13 mouse cellular contexts compared by ENCODE assay signal in the genomic region with DNA sequence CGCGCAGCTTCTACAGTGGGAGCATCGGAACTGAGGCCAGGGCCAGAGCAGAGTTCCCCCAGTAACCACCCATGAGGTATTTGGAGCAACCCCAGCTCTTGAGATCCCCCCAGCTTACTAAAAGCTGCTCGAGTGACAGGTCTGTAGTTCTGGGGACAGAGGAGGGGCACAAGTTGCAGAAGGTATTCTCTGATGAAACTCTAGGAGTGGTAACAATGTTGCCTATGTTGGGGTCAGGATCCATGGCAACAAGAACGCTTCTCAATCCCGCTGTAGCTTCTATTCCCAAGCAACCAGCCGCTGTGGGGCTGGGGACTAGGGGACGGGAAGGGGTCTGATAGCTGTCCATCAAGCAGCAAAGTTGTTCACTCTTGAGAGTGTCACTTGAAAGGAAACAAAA.
DNase-seq lines count a peak whose midpoint lies in the region; ATAC-seq lines count a peak whose summit lies in the region.
"Had no signal": no experiment of that assay in that cellular context is flagged by ENCODE, and none has a peak within 500 bp of the region (broad histone marks: within the 10 kb centered on the region; RNA-seq: fewer than 3 reads in every experiment).

No protein-coding gene starts in this region.

- peak overlapping the region; percentile 12; the same call in 1 of the 2 replicates for H3K27ac ChIP-seq in intestine, embryonic 14.5 days (ENCODE audit: low read depth)
- H3K27ac ChIP-seq in intestine, embryonic 15.5 days: no peak overlapping the region
- 0 out of 2 replicates have a peak overlapping the region, but pooled peaks have one; percentile 13 for H3K27ac ChIP-seq in hindbrain, embryonic 12.5 days
- H3K27ac ChIP-seq in midbrain, embryonic 14.5 days (replicated peaks; ENCODE audit: low read depth, low read length): no peak overlapping the region
- H3K27ac ChIP-seq: forebrain, embryonic 13.5 days; stomach, embryonic 15.5 days had no signal

- H3K9ac ChIP-seq in intestine, embryonic 14.5 days (ENCODE audit: low read length): no peak overlapping the region
- H3K9ac ChIP-seq in intestine, embryonic 15.5 days: no peak overlapping the region
- no peak overlapping the region for H3K9ac ChIP-seq in hindbrain, embryonic 12.5 days
- H3K9ac ChIP-seq in midbrain, embryonic 14.5 days (replicated peaks; ENCODE audit: low read length): 0 out of 2 replicates have a peak overlapping the region, but pooled peaks have one; percentile 4
- H3K9ac ChIP-seq: forebrain, embryonic 13.5 days; stomach, embryonic 15.5 days had no signal

- WGBS in intestine, embryonic 14.5 days: 33% methylated on average over 8 of the region's 8 CpGs
- 36% methylated on average over 8 of the region's 8 CpGs for WGBS in intestine, embryonic 15.5 days
- WGBS in hindbrain, embryonic 12.5 days: 12% methylated on average over 8 of the region's 8 CpGs
- WGBS in midbrain, embryonic 14.5 days: 7% methylated on average over 8 of the region's 8 CpGs

- no peaks in the 10 kb centered on the region for H3K27me3 ChIP-seq in intestine, embryonic 14.5 days (replicated peaks; ENCODE audit: control insufficient read depth, insufficient read depth, low read length)
- H3K27me3 ChIP-seq in intestine, embryonic 15.5 days (replicated peaks): 0 out of 2 replicates have a peak, but pooled peaks cover 4% of the 10 kb centered on the region
- peaks cover 4% of the 10 kb centered on the region; the same call in 1 of the 2 replicates for H3K27me3 ChIP-seq in hindbrain, embryonic 12.5 days
- H3K27me3 ChIP-seq in midbrain, embryonic 14.5 days (ENCODE audit: control insufficient read depth, insufficient read depth, low read length): no peaks in the 10 kb centered on the region
- H3K27me3 ChIP-seq: forebrain, embryonic 13.5 days; stomach, embryonic 15.5 days had no signal

- no peak for DNase-seq in intestine, embryonic 14.5 days (ENCODE audit: low spot score)
- DNase-seq in embryo, embryonic 9.5 days (ENCODE audit: extremely low spot score): peak; percentile 36
- DNase-seq in midbrain, embryonic 14.5 days: no peak
- DNase-seq in frontal cortex, postnatal 36 days (ENCODE audit: low spot score in 2 of 2): no peak
- DNase-seq in urinary bladder, adult 2 months (ENCODE audit: low spot score): no peak
- no peak for DNase-seq in adrenal gland, postnatal 14 days
- DNase-seq: cerebellum, postnatal 36 days; lung, adult 2 months; right cerebral cortex, postnatal 25 days had no signal

- no peak for ATAC-seq in intestine, embryonic 14.5 days (replicated peaks; ENCODE audit: low FRiP score, low TSS enrichment, low read depth)
- ATAC-seq in intestine, embryonic 15.5 days: no peak
- peak; percentile 38; the same call in 1 of the 2 replicates for ATAC-seq in hindbrain, embryonic 12.5 days (ENCODE audit: low FRiP score)
- no peak for ATAC-seq in midbrain, embryonic 14.5 days (ENCODE audit: low FRiP score, low TSS enrichment)
- ATAC-seq: forebrain, embryonic 13.5 days had no signal

- H3K4me1 ChIP-seq in intestine, embryonic 14.5 days (replicated peaks; ENCODE audit: control insufficient read depth, insufficient read depth, low read length): no peaks in the 10 kb centered on the region
- peaks cover 9% of the 10 kb centered on the region for H3K4me1 ChIP-seq in intestine, embryonic 15.5 days (replicated peaks)
- peaks cover 23% of the 10 kb centered on the region for H3K4me1 ChIP-seq in hindbrain, embryonic 12.5 days
- H3K4me1 ChIP-seq in midbrain, embryonic 14.5 days (ENCODE audit: control insufficient read depth, insufficient read depth, low read length): peaks cover 13% of the 10 kb centered on the region

- H3K9me3 ChIP-seq in intestine, embryonic 14.5 days (ENCODE audit: control insufficient read depth, low read length): no peaks in the 10 kb centered on the region
- no peaks in the 10 kb centered on the region for H3K9me3 ChIP-seq in intestine, embryonic 15.5 days
- no peaks in the 10 kb centered on the region for H3K9me3 ChIP-seq in hindbrain, embryonic 12.5 days (replicated peaks)
- no peaks in the 10 kb centered on the region for H3K9me3 ChIP-seq in midbrain, embryonic 14.5 days (ENCODE audit: control insufficient read depth, low read length)
- H3K9me3 ChIP-seq: forebrain, embryonic 13.5 days; stomach, embryonic 15.5 days had no signal

- no peak overlapping the region for H3K4me3 ChIP-seq in intestine, embryonic 14.5 days (ENCODE audit: low read depth, low read length)
- no peak overlapping the region for H3K4me3 ChIP-seq in intestine, embryonic 15.5 days (replicated peaks)
- H3K4me3 ChIP-seq in hindbrain, embryonic 12.5 days: no peak overlapping the region
- H3K4me3 ChIP-seq in midbrain, embryonic 14.5 days (replicated peaks; ENCODE audit: low read depth, low read length): no peak overlapping the region
- H3K4me3 ChIP-seq: forebrain, embryonic 13.5 days; stomach, embryonic 15.5 days had no signal

- H3K36me3 ChIP-seq in intestine, embryonic 14.5 days (ENCODE audit: control insufficient read depth, insufficient read depth, low read length): no peaks in the 10 kb centered on the region
- H3K36me3 ChIP-seq in intestine, embryonic 15.5 days: no peaks in the 10 kb centered on the region
- no peaks in the 10 kb centered on the region for H3K36me3 ChIP-seq in hindbrain, embryonic 12.5 days
- H3K36me3 ChIP-seq in midbrain, embryonic 14.5 days (ENCODE audit: control insufficient read depth, insufficient read depth, low read length): no peaks in the 10 kb centered on the region
- H3K36me3 ChIP-seq: stomach, embryonic 15.5 days had no signal

- no peak overlapping the region for H3K4me2 ChIP-seq in intestine, embryonic 14.5 days (ENCODE audit: low read length)
- no peak overlapping the region for H3K4me2 ChIP-seq in intestine, embryonic 15.5 days (replicated peaks)
- H3K4me2 ChIP-seq in hindbrain, embryonic 12.5 days (replicated peaks): peak overlapping the region; percentile 11; the same call in 1 of the 2 replicates
- H3K4me2 ChIP-seq in midbrain, embryonic 14.5 days (ENCODE audit: low read length): 0 out of 2 replicates have a peak overlapping the region, but pooled peaks have one; percentile 17
- H3K4me2 ChIP-seq: forebrain, embryonic 13.5 days; stomach, embryonic 15.5 days had no signal

Comparison
In these comparisons a context has a peak if more than half of its experiments do, and no peak if none do; other contexts are left out.
1. H3K27ac ChIP-seq: peak in intestine, embryonic 14.5 days (single experiment) and hindbrain, embryonic 12.5 days (single experiment); none in intestine, embryonic 15.5 days (single experiment) and midbrain, embryonic 14.5 days (single experiment).
2. H3K4me2 ChIP-seq: peak in hindbrain, embryonic 12.5 days (single experiment) and midbrain, embryonic 14.5 days (single experiment); none in intestine, embryonic 14.5 days (single experiment) and intestine, embryonic 15.5 days (single experiment).